ENCODE assay signal across 8 mouse cellular contexts in genomic region chr7:112233345-112234005, GRCm38 (mm10). TPM values are rescaled to one million over a fixed set of nuclear protein-coding genes. Genes with fewer than 3 reads are reported as not detected.
A peak's percentile ranks its signal among the peaks of the same experiment; 100 is the strongest.
DNase-seq lines count a peak whose midpoint lies in the region; ATAC-seq and TF ChIP-seq lines count a peak whose summit lies in the region.

No protein-coding gene starts in this region.

- TF ChIP-seq CTCF in gastrocnemius, adult 2 months (IDR thresholded peaks at IDR 0.05), result no peak

- no peak overlapping the region for H3K4me2 ChIP-seq in embryonic facial prominence, embryonic 11.5 days (ENCODE audit: low read depth, low read length)
- no peak overlapping the region for H3K4me2 ChIP-seq in intestine, embryonic 16.5 days (ENCODE audit: low read depth, low read length)
- H3K4me2 ChIP-seq in stomach, embryonic 15.5 days, result no peak overlapping the region

- H3K4me1 ChIP-seq in embryonic facial prominence, embryonic 11.5 days (ENCODE audit: control insufficient read depth, insufficient read depth, low read length), result peaks cover 2% of the 10 kb centered on the region; the same call in 1 of the 2 replicates
- peaks cover 20% of the 10 kb centered on the region for H3K4me1 ChIP-seq in intestine, embryonic 16.5 days (ENCODE audit: control insufficient read depth, insufficient read depth, low read length)
- H3K4me1 ChIP-seq in stomach, embryonic 15.5 days, result no peaks in the 10 kb centered on the region

- no peaks in the 10 kb centered on the region for H3K27me3 ChIP-seq in embryonic facial prominence, embryonic 11.5 days (ENCODE audit: control insufficient read depth, insufficient read depth, low read length)
- H3K27me3 ChIP-seq in intestine, embryonic 16.5 days (replicated peaks; ENCODE audit: control insufficient read depth, insufficient read depth, low read length), result no peaks in the 10 kb centered on the region
- H3K27me3 ChIP-seq in stomach, embryonic 15.5 days (replicated peaks), result no peaks in the 10 kb centered on the region

- no peaks in the 10 kb centered on the region for H3K36me3 ChIP-seq in embryonic facial prominence, embryonic 11.5 days (replicated peaks; ENCODE audit: control insufficient read depth, insufficient read depth, low read depth, low read length)
- no peaks in the 10 kb centered on the region for H3K36me3 ChIP-seq in intestine, embryonic 16.5 days (ENCODE audit: control insufficient read depth, insufficient read depth, low read length)
- H3K36me3 ChIP-seq in stomach, embryonic 15.5 days, result no peaks in the 10 kb centered on the region

- 36% methylated on average over 7 of the region's 7 CpGs for WGBS in embryonic facial prominence, embryonic 11.5 days
- WGBS in intestine, embryonic 16.5 days, result 24% methylated on average over 7 of the region's 7 CpGs
- WGBS in stomach, embryonic 15.5 days, result 31% methylated on average over 7 of the region's 7 CpGs

- DNase-seq in gastrocnemius, adult 2 months, result no peak
- no peak for DNase-seq in gastrocnemius, postnatal 14 days
- peak; percentile 62 for DNase-seq in embryonic facial prominence, embryonic 11.5 days (ENCODE audit: low spot score)
- peak; percentile 48 to 66 for DNase-seq in lung, postnatal 4 days
- no peak for DNase-seq in gastrocnemius, adult 8-10 months (ENCODE audit: low spot score in 2 of 2)
- DNase-seq in B cell, adult 2 months, result no peak

- no peaks in the 10 kb centered on the region for H3K9me3 ChIP-seq in embryonic facial prominence, embryonic 11.5 days (replicated peaks; ENCODE audit: control insufficient read depth, low read length)
- H3K9me3 ChIP-seq in intestine, embryonic 16.5 days (ENCODE audit: control insufficient read depth, low read length), result no peaks in the 10 kb centered on the region
- H3K9me3 ChIP-seq in stomach, embryonic 15.5 days, result no peaks in the 10 kb centered on the region

- peak overlapping the region; percentile 96 for H3K27ac ChIP-seq in gastrocnemius, adult 2 months
- no peak overlapping the region for H3K27ac ChIP-seq in embryonic facial prominence, embryonic 11.5 days (replicated peaks; ENCODE audit: low read depth, low read length)
- H3K27ac ChIP-seq in intestine, embryonic 16.5 days (ENCODE audit: low read length), result peak overlapping the region; percentile 45
- peak overlapping the region; percentile 59; the same call in 1 of the 2 replicates for H3K27ac ChIP-seq in stomach, embryonic 15.5 days

- no peak overlapping the region for H3K9ac ChIP-seq in embryonic facial prominence, embryonic 11.5 days (replicated peaks; ENCODE audit: low read length)
- no peak overlapping the region for H3K9ac ChIP-seq in intestine, embryonic 16.5 days (ENCODE audit: low read depth, low read length)
- no peak overlapping the region for H3K9ac ChIP-seq in stomach, embryonic 15.5 days

- intact Hi-C loops in gastrocnemius, adult 2 months (cut with DNase I), result loop anchor here (5.0 kb wide), 1 partner anchor 54 kb away; no protein-coding TSS in a partner anchor
- intact Hi-C loops in gastrocnemius, postnatal 14 days (cut with DNase I; ENCODE audit: low total_unique reads), result no loop called here

- H3K4me3 ChIP-seq in gastrocnemius, adult 2 months, result no peak overlapping the region
- H3K4me3 ChIP-seq in embryonic facial prominence, embryonic 11.5 days (ENCODE audit: low read depth, low read length), result no peak overlapping the region
- no peak overlapping the region for H3K4me3 ChIP-seq in intestine, embryonic 16.5 days (ENCODE audit: low read length)
- no peak overlapping the region for H3K4me3 ChIP-seq in stomach, embryonic 15.5 days (replicated peaks)

- ATAC-seq in embryonic facial prominence, embryonic 11.5 days (replicated peaks; ENCODE audit: insufficient number of reproducible peaks, low FRiP score, low TSS enrichment, low read depth), result no peak
- ATAC-seq in intestine, embryonic 16.5 days, result 0 out of 2 replicates have a peak, but pooled peaks have one; percentile 31
- ATAC-seq in stomach, embryonic 15.5 days (ENCODE audit: insufficient read depth, low FRiP score, low read depth), result no peak

RNA-seq across cellular contexts. Expression of gene Mical2, which starts 7.8 kb away (rescaled TPM):
- total RNA-seq in gastrocnemius, adult 2 months (2021), result 100 to 1,000 TPM; 124 to 136 TPM
- 100 to 1,000 TPM in 1 of 2 experiments, 10 to 100 TPM in 1; 86.4 to 106 TPM for total RNA-seq in gastrocnemius, postnatal 14 days (2021)
- polyA plus RNA-seq in embryonic facial prominence, embryonic 11.5 days (2014; fragmentation: Nextera tagmentation; extraction: Ambion mirVana), result 2.3 and 2.5 TPM in 2 replicates
- polyA plus RNA-seq in intestine, embryonic 16.5 days (2015; fragmentation: Nextera tagmentation; extraction: Ambion mirVana), result 18.3 and 19.0 TPM in 2 replicates
- 12.5 and 12.7 TPM in 2 replicates for polyA plus RNA-seq in stomach, embryonic 15.5 days (2015; fragmentation: Nextera tagmentation; extraction: Ambion mirVana)
- 100 to 1,000 TPM; 172 to 236 (median 206) TPM for total RNA-seq in gastrocnemius, adult 8-10 months (2022)

Comparison
In these comparisons a context has a peak if more than half of its experiments do, and no peak if none do; other contexts are left out.
1. DNase-seq: peak in embryonic facial prominence, embryonic 11.5 days (single experiment) and lung, postnatal 4 days (2 of 2); none in gastrocnemius, adult 2 months (single experiment), gastrocnemius, postnatal 14 days (single experiment), gastrocnemius, adult 8-10 months (0 of 2) and B cell, adult 2 months (0 of 2).